Mouse (Mus musculus): ENCODE measurements around the gene Bin2. TPM values are rescaled to one million over a fixed set of nuclear protein-coding genes. Genes with fewer than 3 reads are reported as not detected.

Gene Bin2
- total and polyA plus RNA-seq, 3 experiments = 1.6 to 3.0 (median 2.0) TPM

- no peak for TF ChIP-seq CTCF (IDR thresholded peaks at IDR 0.05)
- no peak for TF ChIP-seq EP300 (IDR thresholded peaks at IDR 0.05; ENCODE audit: insufficient read depth, low read depth, low read length)
- TF ChIP-seq POLR2A (IDR thresholded peaks at IDR 0.05; ENCODE audit: insufficient read depth, low read depth, low read length) = no peak
- H3K27me3 ChIP-seq (ENCODE audit: control insufficient read depth, insufficient read depth, low read length) = no peaks in the 10 kb centered on the region
- no peak overlapping the region for H3K9ac ChIP-seq (ENCODE audit: low read depth, low read length)
- no peak overlapping the region for H3K4me3 ChIP-seq
- H3K79me2 ChIP-seq (replicated peaks; ENCODE audit: control insufficient read depth, insufficient read depth, low read length) = no peaks in the 10 kb centered on the region
- intact Hi-C loops (cut with DNase I) = no loop called here
- H3K4me1 ChIP-seq (ENCODE audit: control insufficient read depth, insufficient read depth, low read length) = no peaks in the 10 kb centered on the region
- no peaks in the 10 kb centered on the region for H3K36me3 ChIP-seq (ENCODE audit: control insufficient read depth, insufficient read depth, low read length)
- DNase-seq = no peak
- 54% methylated on average over 5 of the region's 5 CpGs for whole genome bisulfite sequencing
- no peak overlapping the region for H3K27ac ChIP-seq
Measured at GRCm38 (mm10) chr15:100700424-100700823, 31.1 kb upstream of the Bin2 start.

- H3K4me3 ChIP-seq = no peak overlapping the region
- no peak overlapping the region for H3K9ac ChIP-seq (ENCODE audit: low read depth, low read length)
- DNase-seq = no peak
- H3K27ac ChIP-seq = no peak overlapping the region
- no peak for TF ChIP-seq POLR2A (IDR thresholded peaks at IDR 0.05; ENCODE audit: insufficient read depth, low read depth, low read length)
- TF ChIP-seq CTCF (IDR thresholded peaks at IDR 0.05) = no peak
- TF ChIP-seq EP300 (IDR thresholded peaks at IDR 0.05; ENCODE audit: insufficient read depth, low read depth, low read length) = no peak
- intact Hi-C loops (cut with DNase I) = no loop called here
- H3K4me1 ChIP-seq (ENCODE audit: control insufficient read depth, insufficient read depth, low read length) = no peaks in the 10 kb centered on the region
- H3K36me3 ChIP-seq (ENCODE audit: control insufficient read depth, insufficient read depth, low read length) = no peaks in the 10 kb centered on the region
- H3K27me3 ChIP-seq (ENCODE audit: control insufficient read depth, insufficient read depth, low read length) = no peaks in the 10 kb centered on the region
- WGBS = 54% methylated on average over 6 of the region's 6 CpGs
- H3K79me2 ChIP-seq (replicated peaks; ENCODE audit: control insufficient read depth, insufficient read depth, low read length) = no peaks in the 10 kb centered on the region
Measured at GRCm38 (mm10) chr15:100699386-100699785, 30.0 kb upstream of the Bin2 start.

- Histone ChIP-seq H3K4me3 (no peak overlapping the region), H3K27ac (no peak overlapping the region), H3K27me3 (ENCODE audit: control insufficient read depth, insufficient read depth, low read length) (no peaks in the 10 kb centered on the region), H3K4me1 (ENCODE audit: control insufficient read depth, insufficient read depth, low read length) (no peaks in the 10 kb centered on the region), H3K79me2 (replicated peaks; ENCODE audit: control insufficient read depth, insufficient read depth, low read length) (no peaks in the 10 kb centered on the region), H3K36me3 (ENCODE audit: control insufficient read depth, insufficient read depth, low read length) (no peaks in the 10 kb centered on the region), H3K9ac (ENCODE audit: low read depth, low read length) (no peak overlapping the region)
- no peak for DNase-seq
- 76% methylated on average over 10 of the region's 10 CpGs for WGBS
- intact Hi-C loops (cut with DNase I) = no loop called here
- TF ChIP-seq POLR2A (IDR thresholded peaks at IDR 0.05; ENCODE audit: insufficient read depth, low read depth, low read length) (no peak), EP300 (IDR thresholded peaks at IDR 0.05; ENCODE audit: insufficient read depth, low read depth, low read length) (no peak), CTCF (IDR thresholded peaks at IDR 0.05) (no peak)
Measured at GRCm38 (mm10) chr15:100698078-100698477, 28.7 kb upstream of the Bin2 start.

GRCm38 (mm10) chr15:100694406-100694805, 25.1 kb upstream of the Bin2 start:
- WGBS = 88% methylated on average over 9 of the region's 9 CpGs
- no peaks in the 10 kb centered on the region for H3K27me3 ChIP-seq (ENCODE audit: control insufficient read depth, insufficient read depth, low read length)
- H3K4me3 ChIP-seq = no peak overlapping the region
- H3K4me1 ChIP-seq (ENCODE audit: control insufficient read depth, insufficient read depth, low read length) = no peaks in the 10 kb centered on the region
- no peak overlapping the region for H3K9ac ChIP-seq (ENCODE audit: low read depth, low read length)
- no peaks in the 10 kb centered on the region for H3K36me3 ChIP-seq (ENCODE audit: control insufficient read depth, insufficient read depth, low read length)
- TF ChIP-seq EP300 (IDR thresholded peaks at IDR 0.05; ENCODE audit: insufficient read depth, low read depth, low read length) = no peak
- TF ChIP-seq CTCF (IDR thresholded peaks at IDR 0.05) = no peak
- no peak for TF ChIP-seq POLR2A (IDR thresholded peaks at IDR 0.05; ENCODE audit: insufficient read depth, low read depth, low read length)
- intact Hi-C loops (cut with DNase I) = no loop called here
- DNase-seq = no peak
- H3K79me2 ChIP-seq (replicated peaks; ENCODE audit: control insufficient read depth, insufficient read depth, low read length) = no peaks in the 10 kb centered on the region
- H3K27ac ChIP-seq = no peak overlapping the region

- no peak for DNase-seq
- Histone ChIP-seq H3K27ac (no peak overlapping the region), H3K4me1 (ENCODE audit: control insufficient read depth, insufficient read depth, low read length) (no peaks in the 10 kb centered on the region), H3K27me3 (ENCODE audit: control insufficient read depth, insufficient read depth, low read length) (no peaks in the 10 kb centered on the region), H3K36me3 (ENCODE audit: control insufficient read depth, insufficient read depth, low read length) (no peaks in the 10 kb centered on the region), H3K9ac (ENCODE audit: low read depth, low read length) (no peak overlapping the region), H3K79me2 (replicated peaks; ENCODE audit: control insufficient read depth, insufficient read depth, low read length) (no peaks in the 10 kb centered on the region), H3K4me3 (no peak overlapping the region)
- TF ChIP-seq EP300 (IDR thresholded peaks at IDR 0.05; ENCODE audit: insufficient read depth, low read depth, low read length) (no peak), CTCF (IDR thresholded peaks at IDR 0.05) (no peak)
- intact Hi-C loops (cut with DNase I) = no loop called here
- WGBS = 43% methylated on average over 3 of the region's 3 CpGs
Measured at GRCm38 (mm10) chr15:100691990-100692389, 22.6 kb upstream of the Bin2 start.

- Histone ChIP-seq H3K9ac (ENCODE audit: low read depth, low read length) (no peak within 1 kb of the TSS), H3K4me1 (ENCODE audit: control insufficient read depth, insufficient read depth, low read length) (no peaks in the 10 kb centered on the region; the same call in 1 of the 2 replicates), H3K79me2 (replicated peaks; ENCODE audit: control insufficient read depth, insufficient read depth, low read length) (no peaks in the 10 kb centered on the region), H3K36me3 (ENCODE audit: control insufficient read depth, insufficient read depth, low read length) (no peaks in the 10 kb centered on the region), H3K27ac (no peak within 1 kb of the TSS), H3K27me3 (ENCODE audit: control insufficient read depth, insufficient read depth, low read length) (no peaks in the 10 kb centered on the region), H3K4me3 (no peak within 1 kb of the TSS)
- 60% methylated on average over 8 of the region's 8 CpGs for WGBS
- no peak for DNase-seq
- intact Hi-C loops (cut with DNase I) = no loop called here
- TF ChIP-seq POLR2A (IDR thresholded peaks at IDR 0.05; ENCODE audit: insufficient read depth, low read depth, low read length) (no peak), CTCF (IDR thresholded peaks at IDR 0.05) (no peak), EP300 (IDR thresholded peaks at IDR 0.05; ENCODE audit: insufficient read depth, low read depth, low read length) (no peak)
Measured at GRCm38 (mm10) chr15:100687430-100687971, 18.1 kb upstream of the Bin2 start, which contains the start of gene Cela1. Gene Cela1 (minus strand): TSS chr15:100687921.

Measured in heart, adult 2 months (tissue).